Mouse (Mus musculus): Measurements from ENCODE around the gene Chst3. TPM values are rescaled to one million over a fixed set of nuclear protein-coding genes. Genes with fewer than 3 reads are reported as not detected.
A peak's percentile ranks its signal among the peaks of the same experiment; 100 is the strongest.
"Not testable (repeated sequence)": the region's sequence is repeated elsewhere in the genome, so short reads cannot be mapped to it uniquely, and the experiment has no call there.

Gene Chst3
- polyA plus RNA-seq, 1 experiment, result 89.3 TPM

GRCm38 (mm10) chr10:60166068-60166467, 53.0 kb downstream of the Chst3 start:
- Histone ChIP-seq H3K36me3 (ENCODE audit: control insufficient read depth, insufficient read depth, low read length) (no peaks in the 10 kb centered on the region), H3K4me1 (ENCODE audit: control insufficient read depth, insufficient read depth, insufficient read length) (peaks cover 37% of the 10 kb centered on the region; the same call in 1 of the 2 replicates), H3K27ac (ENCODE audit: insufficient read depth, low read length) (peak overlapping the region; percentile 70), H3K4me3 (ENCODE audit: extremely low read depth, insufficient read depth, insufficient read length) (no peak overlapping the region), H3K27me3 (ENCODE audit: control insufficient read depth, insufficient read depth, low read length) (no peaks in the 10 kb centered on the region)
- 69% methylated on average over 3 of the region's 3 CpGs for WGBS
- no peak for TF ChIP-seq POLR2A (IDR thresholded peaks at IDR 0.05; ENCODE audit: low read depth, low read length)
- DNase-seq (ENCODE audit: low read depth in 1 of 2, low spot score in 2 of 2), result no peak

DNA sequence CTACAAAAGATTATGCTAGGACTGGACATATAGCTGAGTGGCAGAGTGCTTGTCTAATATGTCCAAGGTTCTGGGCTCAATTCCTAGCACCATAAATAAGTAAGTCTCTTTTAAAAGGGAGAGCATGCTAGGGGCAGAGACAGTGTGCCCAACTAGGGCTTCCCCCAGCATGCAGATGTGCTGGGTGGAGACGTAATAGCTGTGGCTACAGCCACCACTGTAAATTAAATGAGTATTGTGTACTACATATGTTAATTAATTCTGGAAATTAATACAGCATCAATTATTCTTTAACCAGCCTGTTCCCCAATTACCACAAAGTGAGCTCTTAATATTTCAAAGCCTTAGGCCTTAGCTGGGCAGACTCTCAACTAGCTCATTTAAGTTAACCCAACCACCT, 54.2 kb downstream of the Chst3 start:
- no peaks in the 10 kb centered on the region for H3K36me3 ChIP-seq (ENCODE audit: control insufficient read depth, insufficient read depth, low read length)
- DNase-seq (ENCODE audit: low read depth in 1 of 2, low spot score in 2 of 2), result no peak
- TF ChIP-seq CTCF (IDR thresholded peaks at IDR 0.05; ENCODE audit: extremely low read depth, insufficient read depth, insufficient read length, insufficient replicate concordance) (no peak), POLR2A (IDR thresholded peaks at IDR 0.05; ENCODE audit: low read depth, low read length) (no peak)
- 46% methylated on average over 1 of the region's 1 CpGs for WGBS
- peak overlapping the region; percentile 70 for H3K27ac ChIP-seq (ENCODE audit: insufficient read depth, low read length)
- H3K4me1 ChIP-seq (ENCODE audit: control insufficient read depth, insufficient read depth, insufficient read length), result peaks cover 28% of the 10 kb centered on the region; the same call in 1 of the 2 replicates
- no peak overlapping the region for H3K4me3 ChIP-seq (ENCODE audit: extremely low read depth, insufficient read depth, insufficient read length)
- H3K27me3 ChIP-seq (ENCODE audit: control insufficient read depth, insufficient read depth, low read length), result no peaks in the 10 kb centered on the region

- H3K4me1 ChIP-seq (ENCODE audit: control insufficient read depth, insufficient read depth, insufficient read length), result peaks cover 28% of the 10 kb centered on the region; the same call in 1 of the 2 replicates
- H3K27me3 ChIP-seq (ENCODE audit: control insufficient read depth, insufficient read depth, low read length), result no peaks in the 10 kb centered on the region
- H3K27ac ChIP-seq (ENCODE audit: insufficient read depth, low read length), result peak overlapping the region; percentile 92
- peak in 1 of 2 experiments; percentile 22 for DNase-seq (ENCODE audit: low read depth in 1 of 2, low spot score in 2 of 2)
- WGBS, result 75% methylated on average over 6 of the region's 6 CpGs
- H3K4me3 ChIP-seq (ENCODE audit: extremely low read depth, insufficient read depth, insufficient read length), result no peak overlapping the region
- H3K36me3 ChIP-seq (ENCODE audit: control insufficient read depth, insufficient read depth, low read length), result peaks cover 2% of the 10 kb centered on the region; the same call in 1 of the 2 replicates
- TF ChIP-seq POLR2A (IDR thresholded peaks at IDR 0.05; ENCODE audit: low read depth, low read length), result no peak
- no peak for TF ChIP-seq CTCF (IDR thresholded peaks at IDR 0.05; ENCODE audit: extremely low read depth, insufficient read depth, insufficient read length, insufficient replicate concordance)
These were observed 56.1 kb downstream of the Chst3 start for GRCm38 (mm10) chr10:60162973-60163255.

- H3K4me1 ChIP-seq (ENCODE audit: control insufficient read depth, insufficient read depth, insufficient read length), result peaks cover 33% of the 10 kb centered on the region; the same call in 1 of the 2 replicates
- 30% methylated on average over 8 of the region's 8 CpGs for WGBS
- H3K27ac ChIP-seq (ENCODE audit: insufficient read depth, low read length), result peak overlapping the region; percentile 99
- not testable (repeated sequence) for H3K36me3 ChIP-seq (ENCODE audit: control insufficient read depth, insufficient read depth, low read length); H3K27me3 ChIP-seq (ENCODE audit: control insufficient read depth, insufficient read depth, low read length)
- peak overlapping the region; percentile 57; the same call in 1 of the 2 replicates for H3K4me3 ChIP-seq (ENCODE audit: extremely low read depth, insufficient read depth, insufficient read length)
- peak; percentile 55 to 65 for DNase-seq (ENCODE audit: low read depth in 1 of 2, low spot score in 2 of 2)
These were observed 56.7 kb downstream of the Chst3 start for GRCm38 (mm10) chr10:60162184-60162972.

DNA sequence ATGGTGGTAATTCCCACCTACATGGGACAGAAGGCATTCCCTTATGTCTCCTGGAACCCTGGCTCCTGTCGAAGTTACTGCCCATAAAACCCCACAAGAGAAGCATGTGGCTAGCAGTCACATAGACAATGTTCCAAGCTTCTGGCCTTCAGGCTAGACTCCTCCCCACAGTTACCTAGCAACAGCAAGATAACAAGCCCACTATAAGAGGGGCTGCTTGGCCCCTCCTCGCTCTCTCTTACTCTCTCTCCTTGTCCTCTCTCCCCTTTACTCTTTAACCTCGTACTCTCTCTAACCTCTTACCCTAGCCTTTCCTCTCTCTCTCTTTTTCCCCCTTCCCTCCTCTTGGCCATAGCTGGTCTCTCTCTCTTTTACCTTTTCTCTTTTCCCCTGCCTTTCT, 57.7 kb downstream of the Chst3 start:
- H3K36me3 ChIP-seq (ENCODE audit: control insufficient read depth, insufficient read depth, low read length); H3K27me3 ChIP-seq (ENCODE audit: control insufficient read depth, insufficient read depth, low read length): not testable (repeated sequence)
- peak overlapping the region; percentile 99 for H3K27ac ChIP-seq (ENCODE audit: insufficient read depth, low read length)
- TF ChIP-seq POLR2A (IDR thresholded peaks at IDR 0.05; ENCODE audit: low read depth, low read length), result peak; percentile 30; the same call in 1 of the 2 replicates
- H3K4me3 ChIP-seq (ENCODE audit: extremely low read depth, insufficient read depth, insufficient read length), result peak overlapping the region; percentile 50
- H3K4me1 ChIP-seq (ENCODE audit: control insufficient read depth, insufficient read depth, insufficient read length), result peaks cover 34% of the 10 kb centered on the region; the same call in 1 of the 2 replicates
- peak in 1 of 2 experiments; percentile 42 for DNase-seq (ENCODE audit: low read depth in 1 of 2, low spot score in 2 of 2)
- WGBS, result 47% methylated on average over 3 of the region's 3 CpGs

GRCm38 (mm10) chr10:60158144-60158543, 60.9 kb downstream of the Chst3 start:
- Histone ChIP-seq H3K27me3 (ENCODE audit: control insufficient read depth, insufficient read depth, low read length) (no peaks in the 10 kb centered on the region), H3K36me3 (ENCODE audit: control insufficient read depth, insufficient read depth, low read length) (peaks cover 4% of the 10 kb centered on the region; the same call in 1 of the 2 replicates), H3K4me1 (ENCODE audit: control insufficient read depth, insufficient read depth, insufficient read length) (peaks cover 24% of the 10 kb centered on the region; the same call in 1 of the 2 replicates), H3K27ac (ENCODE audit: insufficient read depth, low read length) (peak overlapping the region; percentile 58), H3K4me3 (ENCODE audit: extremely low read depth, insufficient read depth, insufficient read length) (no peak overlapping the region)
- TF ChIP-seq CTCF (IDR thresholded peaks at IDR 0.05; ENCODE audit: extremely low read depth, insufficient read depth, insufficient read length, insufficient replicate concordance), result no peak
- TF ChIP-seq POLR2A (IDR thresholded peaks at IDR 0.05; ENCODE audit: low read depth, low read length), result no peak
- DNase-seq (ENCODE audit: low read depth in 1 of 2, low spot score in 2 of 2), result no peak
- WGBS, result 91% methylated on average over 3 of the region's 3 CpGs

GRCm38 (mm10) chr10:60156016-60156415, 63.0 kb downstream of the Chst3 start:
- Histone ChIP-seq H3K27ac (ENCODE audit: insufficient read depth, low read length) (0 out of 2 replicates have a peak overlapping the region, but pooled peaks have one; percentile 25), H3K27me3 (ENCODE audit: control insufficient read depth, insufficient read depth, low read length) (no peaks in the 10 kb centered on the region), H3K4me3 (ENCODE audit: extremely low read depth, insufficient read depth, insufficient read length) (no peak overlapping the region), H3K36me3 (ENCODE audit: control insufficient read depth, insufficient read depth, low read length) (peaks cover 4% of the 10 kb centered on the region; the same call in 1 of the 2 replicates), H3K4me1 (ENCODE audit: control insufficient read depth, insufficient read depth, insufficient read length) (peaks cover 20% of the 10 kb centered on the region; the same call in 1 of the 2 replicates)
- no peak for DNase-seq (ENCODE audit: low read depth in 1 of 2, low spot score in 2 of 2)
- TF ChIP-seq CTCF (IDR thresholded peaks at IDR 0.05; ENCODE audit: extremely low read depth, insufficient read depth, insufficient read length, insufficient replicate concordance), result no peak
- no peak for TF ChIP-seq POLR2A (IDR thresholded peaks at IDR 0.05; ENCODE audit: low read depth, low read length)
